Mouse (Mus musculus) urinary bladder, postnatal 14 days (tissue): ENCODE data around the gene Anxa2.

ENCODE experiments used
- DNase-seq: peaks from one replicate; pipeline ENCODE4 v3.0.0; 2021; ENCODE audit warnings: low spot score

The Anxa2 gene

GRCm38 (mm10) chr9:69512726-69513125 lies 59.3 kb downstream of the Anxa2 start:
- DNase-seq = no peak

GRCm38 (mm10) chr9:69514206-69514605 lies 60.8 kb downstream of the Anxa2 start:
- no peak for DNase-seq

- no peak for DNase-seq
These were observed 62.0 kb downstream of the Anxa2 start for GRCm38 (mm10) chr9:69515416-69515815.

GRCm38 (mm10) chr9:69517387-69518035 lies 64.1 kb downstream of the Anxa2 start:
- DNase-seq = no peak
